Comparison of ENCODE assay signal across 1 mouse cellular context in the genomic region with DNA sequence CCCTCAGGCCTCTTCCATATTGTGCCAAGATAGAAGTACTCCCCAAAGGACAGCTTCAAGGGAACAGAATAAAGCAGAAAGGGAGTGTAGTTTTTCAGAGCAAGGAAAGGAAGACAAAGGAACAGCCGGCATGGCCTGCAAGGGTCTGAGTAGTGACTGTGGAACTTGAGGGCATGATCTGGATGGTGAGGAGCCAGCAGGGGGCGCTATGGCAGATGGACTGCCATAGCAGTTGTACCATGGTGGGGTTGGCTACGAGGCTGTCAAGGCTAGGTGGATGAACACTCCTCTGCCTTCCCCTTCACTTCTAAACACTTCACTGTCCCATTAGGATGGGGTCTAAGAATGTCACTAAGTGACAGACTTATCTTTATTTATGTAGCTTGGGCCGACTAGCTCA.
A peak's percentile ranks its signal among the peaks of the same experiment; 100 is the strongest.
TF ChIP-seq lines count a peak whose summit lies in the region.

No protein-coding gene starts in this region.

TF ChIP-seq in CH12.LX, 34 proteins besides CTCF, POLR2A, EP300 and RAD21:
- TF ChIP-seq ZMIZ1 (IDR thresholded peaks at IDR 0.05; ENCODE audit: low read depth, low read length) (no peak), MAZ (IDR thresholded peaks at IDR 0.05; ENCODE audit: low read depth, low read length) (no peak), MYC (IDR thresholded peaks at IDR 0.05; ENCODE audit: low read depth, low read length) (no peak), NRF1 (IDR thresholded peaks at IDR 0.05; ENCODE audit: low read depth, low read length) (no peak), BHLHE40 (IDR thresholded peaks at IDR 0.05; ENCODE audit: low read depth, low read length) (no peak), JUN (IDR thresholded peaks at IDR 0.05; ENCODE audit: insufficient read depth, low read depth, low read length) (no peak), SMC3 (IDR thresholded peaks at IDR 0.05; ENCODE audit: low read depth, low read length) (peak; percentile 56)
TF ChIP-seq in CH12.LX: peak in this region for 1.
